Mouse (Mus musculus): ENCODE data around the gene Dpf3.

GRCm38 (mm10) chr12:83268504-83268922, 219.0 kb downstream of the Dpf3 start:
- TF ChIP-seq CTCF (IDR thresholded peaks at IDR 0.05; ENCODE audit: low read depth), result no peak
- TF ChIP-seq EP300 (IDR thresholded peaks at IDR 0.05; ENCODE audit: low read depth), result no peak
